Mouse (Mus musculus) bone marrow macrophage, adult 2 months (primary cell): Measurements from ENCODE around the gene Col23a1.

Experiments
- CTCF ChIP-seq: IDR thresholded peaks from 2 replicates; pipeline ENCODE4 v1.5.1; 2012; ENCODE audit warnings: low read depth, mild to moderate bottlenecking, low read length, moderate library complexity
- POLR2A ChIP-seq: IDR thresholded peaks from 2 replicates; pipeline ENCODE4 v1.6.1; 2012; ENCODE audit warnings: mild to moderate bottlenecking, low read depth, low read length, borderline replicate concordance

- TF ChIP-seq POLR2A (no peak), CTCF (no peak)
Observed at GRCm38 (mm10) chr11:51585608-51586252, 296.0 kb downstream of the Col23a1 start.
